Mouse (Mus musculus) left cerebral cortex, adult 2 months (tissue): Measurements from ENCODE around the gene Clec2d. TPM values are rescaled to one million over a fixed set of nuclear protein-coding genes. Genes with fewer than 3 reads are reported as not detected.

ENCODE experiments used
- DNase-seq, 2 experiments: peaks; one replicate each; pipeline ENCODE4 v3.0.0; 2021 to 2022; ENCODE audit warnings: low spot score in 2 of 2, mixed read lengths in 1 of 2; ENCODE audit errors: extremely low spot score in 1 of 2
- H3K27ac ChIP-seq: fragments of 200-600 bp; 2 replicates; pipeline ENCODE4 v1.8.1; 2022
- H3K4me3 ChIP-seq: fragments of 200-600 bp; 2 replicates; pipeline ENCODE4 v1.8.1; 2022
- CTCF ChIP-seq: fragments of 200-600 bp; IDR thresholded peaks from 2 replicates; pipeline ENCODE4 v1.8.1; 2022; ENCODE audit warnings: antibody characterized with exemption, mild to moderate bottlenecking, moderate library complexity
- intact Hi-C: fragments of 180-260 bp; cut with DNase I; formaldehyde crosslinking; loops from one replicate; pipeline ENCODE4 v1.15.1; 2025
- total RNA-seq, 2 experiments: library from RNA; stranded (reverse); gene quantifications; 2 replicates each; pipeline ENCODE4 v1.2.3; 2021

Gene Clec2d
- total RNA-seq, 2 experiments from 2014 or later, result 4.7 to 8.4 TPM

- no peak for DNase-seq
- TF ChIP-seq CTCF, result no peak
- Histone ChIP-seq H3K27ac (no peak overlapping the region), H3K4me3 (no peak overlapping the region)
- intact Hi-C loops, result no loop called here
These were observed 37.8 kb downstream of the Clec2d start for GRCm38 (mm10) chr6:129218191-129218696.

DNA sequence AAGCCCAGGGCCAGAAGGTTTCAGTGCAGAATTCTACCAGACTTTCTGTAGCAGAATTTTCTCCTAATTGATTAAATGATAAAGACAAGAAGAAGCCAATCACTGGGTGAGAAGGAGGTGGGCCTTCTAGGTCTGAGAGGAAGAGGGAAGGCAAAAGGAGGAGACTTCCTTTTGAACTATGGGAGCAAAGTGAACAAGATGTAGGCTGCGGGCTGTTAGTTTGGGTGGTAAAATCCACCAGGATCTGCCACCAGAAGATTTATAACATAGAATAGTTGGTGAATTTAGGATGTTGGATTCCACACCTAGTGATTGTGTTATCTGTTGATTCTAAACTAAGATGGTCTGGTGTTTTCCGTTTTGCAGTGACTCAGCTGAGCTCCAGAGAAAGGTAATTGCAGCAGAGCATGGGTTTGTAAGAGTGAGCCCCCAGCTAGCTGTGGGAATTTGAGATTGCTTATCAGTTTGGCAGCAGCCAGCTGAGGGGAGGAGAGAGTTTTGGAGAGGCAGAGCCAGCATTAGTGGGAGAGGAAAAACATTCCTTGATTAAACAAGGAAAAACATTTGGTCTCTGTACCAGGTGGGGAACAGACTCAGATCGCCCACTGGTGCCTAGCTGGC is 39.6 kb downstream of the Clec2d start:
- intact Hi-C loops, result no loop called here
- no peak for TF ChIP-seq CTCF
- H3K27ac ChIP-seq, result no peak overlapping the region
- H3K4me3 ChIP-seq, result no peak overlapping the region
- no peak for DNase-seq

- Histone ChIP-seq H3K4me3 (no peak overlapping the region), H3K27ac (no peak overlapping the region)
- no peak for DNase-seq
- no peak for TF ChIP-seq CTCF
- intact Hi-C loops, result no loop called here
These were observed 40.6 kb downstream of the Clec2d start for GRCm38 (mm10) chr6:129221053-129221452.

DNA sequence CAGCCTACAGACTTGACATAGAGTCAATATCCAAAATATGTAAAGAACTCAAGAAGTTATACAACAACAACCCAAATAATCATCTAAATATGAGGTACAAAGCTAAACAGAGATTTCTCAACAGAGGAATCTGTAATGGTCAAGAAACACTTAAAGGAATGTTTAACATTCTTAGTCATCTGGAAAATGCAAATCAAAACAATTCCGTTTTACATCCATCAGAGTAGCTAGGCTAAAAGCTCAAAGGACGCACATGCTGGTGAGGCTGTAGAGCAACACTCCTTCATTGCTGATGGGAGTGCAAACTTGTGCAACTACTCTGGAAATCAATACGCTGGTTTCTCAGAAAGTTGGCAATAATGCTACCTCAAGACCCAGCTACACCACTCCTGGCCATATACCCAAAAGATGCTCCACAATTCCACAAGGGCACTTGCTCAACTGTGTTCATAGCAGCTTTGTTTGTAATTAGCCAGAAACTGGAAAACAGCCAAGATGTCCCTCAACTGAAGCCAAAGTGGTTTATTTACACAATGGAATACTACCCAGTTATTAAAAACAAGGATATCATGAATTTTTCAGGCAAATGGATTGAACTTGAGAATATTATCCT is 41.9 kb downstream of the Clec2d start:
- Histone ChIP-seq H3K4me3 (no peak overlapping the region), H3K27ac (no peak overlapping the region)
- DNase-seq, result no peak
- intact Hi-C loops, result no loop called here
- no peak for TF ChIP-seq CTCF

DNA sequence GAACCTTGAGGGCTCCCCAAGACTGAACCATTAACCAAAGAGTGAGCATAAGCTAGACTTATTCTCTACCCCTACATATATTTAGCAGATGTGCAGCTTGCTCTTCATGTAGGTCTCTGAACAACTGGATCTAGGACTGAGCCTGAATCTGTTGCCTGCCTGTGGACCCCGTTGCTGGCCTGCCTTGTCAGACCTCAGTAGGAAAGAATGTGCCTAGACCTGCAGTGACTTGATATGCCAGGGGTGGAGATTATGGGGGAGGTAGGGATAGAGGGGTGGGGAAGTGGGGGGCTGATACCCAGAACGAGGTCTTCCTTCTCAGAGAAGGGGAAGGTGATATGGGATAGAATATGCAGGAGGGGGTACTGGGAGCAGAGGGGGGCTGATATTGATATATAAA is 43.2 kb downstream of the Clec2d start:
- no peak for TF ChIP-seq CTCF
- Histone ChIP-seq H3K4me3 (no peak overlapping the region), H3K27ac (no peak overlapping the region)
- no peak for DNase-seq
- intact Hi-C loops, result no loop called here

GRCm38 (mm10) chr6:129224090-129224489 is 43.7 kb downstream of the Clec2d start:
- no peak for TF ChIP-seq CTCF
- Histone ChIP-seq H3K4me3 (no peak overlapping the region), H3K27ac (no peak overlapping the region)
- DNase-seq, result no peak
- intact Hi-C loops, result no loop called here

GRCm38 (mm10) chr6:129225078-129225477 is 44.7 kb downstream of the Clec2d start:
- intact Hi-C loops, result no loop called here
- Histone ChIP-seq H3K27ac (no peak overlapping the region), H3K4me3 (no peak overlapping the region)
- no peak for TF ChIP-seq CTCF
- DNase-seq, result no peak

DNA sequence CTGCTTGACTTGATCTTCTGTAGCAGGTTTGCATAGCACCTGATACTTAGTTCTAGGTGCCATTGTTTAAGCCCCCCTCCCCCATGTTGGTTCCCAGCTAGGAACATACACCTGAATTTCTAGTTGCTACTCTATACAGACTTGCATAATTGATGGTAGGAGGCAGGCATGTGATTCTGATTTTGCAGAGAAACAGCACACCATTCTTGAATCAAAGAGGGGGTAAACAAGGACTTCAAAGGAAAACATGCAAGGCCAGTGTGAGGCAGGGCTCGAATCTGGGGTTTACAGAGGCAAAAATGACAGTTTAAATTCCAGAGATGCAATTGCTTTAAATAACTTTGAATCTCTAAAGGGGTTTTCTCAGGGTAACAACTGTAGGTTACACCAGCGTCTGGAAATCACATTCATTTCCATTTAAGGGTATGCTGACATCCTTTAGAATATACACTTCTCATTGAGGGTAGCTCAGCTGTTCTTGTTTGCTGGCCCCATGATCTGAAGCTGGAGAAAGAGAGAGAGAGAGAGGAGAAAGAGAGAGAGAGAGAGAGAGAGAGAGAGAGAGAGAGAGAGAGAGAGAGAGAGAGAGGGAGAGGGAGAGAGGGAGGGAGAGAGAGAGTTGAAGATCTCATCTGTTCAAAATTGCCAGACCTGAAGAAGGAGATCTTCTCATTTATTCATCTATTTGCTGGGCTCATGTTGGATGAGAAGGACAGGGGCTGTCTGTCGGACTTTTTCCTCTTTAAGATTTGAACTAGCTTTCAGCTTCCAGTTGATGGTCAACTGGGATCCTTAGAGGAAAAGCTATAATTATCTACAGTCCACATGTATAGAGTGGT is 48.7 kb downstream of the Clec2d start:
- intact Hi-C loops, result no loop called here
- no peak for DNase-seq
- Histone ChIP-seq H3K27ac (peak overlapping the region; percentile 79), H3K4me3 (no peak overlapping the region)
- no peak for TF ChIP-seq CTCF

DNA sequence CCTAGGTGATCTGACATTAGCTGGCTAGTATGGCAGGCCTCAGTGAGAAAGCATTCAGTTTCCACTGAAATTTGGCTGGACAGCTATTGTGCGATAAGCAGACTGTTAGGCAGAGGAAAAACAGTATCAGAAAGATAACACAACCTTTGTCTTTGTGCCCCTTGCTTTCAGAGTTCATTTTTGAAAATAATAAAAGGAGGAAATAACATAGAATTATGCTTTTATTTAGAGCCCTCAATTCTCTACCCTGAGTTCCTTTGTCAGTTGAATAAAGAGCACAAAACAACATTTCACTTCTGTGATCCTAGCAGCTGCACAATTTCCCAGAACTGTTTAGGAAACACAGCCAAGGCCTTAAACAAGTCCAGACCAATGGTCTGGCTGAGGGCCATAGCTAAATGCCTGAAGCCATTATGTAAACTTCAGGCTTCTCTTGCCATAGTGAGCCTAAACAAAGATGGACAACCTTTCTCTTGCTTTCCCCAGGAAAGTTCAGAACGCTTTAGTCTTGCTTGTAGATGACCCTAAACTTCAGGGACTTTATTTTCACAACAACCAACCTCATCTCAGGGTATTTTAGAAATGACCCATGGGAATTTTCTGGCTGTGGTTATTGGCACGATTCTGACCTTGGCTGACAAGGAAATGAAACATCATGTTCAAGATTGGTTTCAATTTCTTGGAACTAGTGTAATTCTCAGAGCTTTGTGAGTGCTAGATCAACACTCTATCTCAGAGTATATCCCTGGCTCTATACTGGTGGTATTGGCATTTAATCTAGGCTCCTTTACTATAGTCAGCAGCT is 49.6 kb downstream of the Clec2d start:
- TF ChIP-seq CTCF, result no peak
- intact Hi-C loops, result no loop called here
- no peak for DNase-seq
- Histone ChIP-seq H3K4me3 (no peak overlapping the region), H3K27ac (peak overlapping the region; percentile 79)

GRCm38 (mm10) chr6:129232005-129232841 is 51.8 kb downstream of the Clec2d start:
- peak overlapping the region; percentile 47; the same call in 1 of the 2 replicates for H3K27ac ChIP-seq
- no peak overlapping the region for H3K4me3 ChIP-seq
- DNase-seq, result no peak
- TF ChIP-seq CTCF, result no peak
- intact Hi-C loops, result no loop called here

DNA sequence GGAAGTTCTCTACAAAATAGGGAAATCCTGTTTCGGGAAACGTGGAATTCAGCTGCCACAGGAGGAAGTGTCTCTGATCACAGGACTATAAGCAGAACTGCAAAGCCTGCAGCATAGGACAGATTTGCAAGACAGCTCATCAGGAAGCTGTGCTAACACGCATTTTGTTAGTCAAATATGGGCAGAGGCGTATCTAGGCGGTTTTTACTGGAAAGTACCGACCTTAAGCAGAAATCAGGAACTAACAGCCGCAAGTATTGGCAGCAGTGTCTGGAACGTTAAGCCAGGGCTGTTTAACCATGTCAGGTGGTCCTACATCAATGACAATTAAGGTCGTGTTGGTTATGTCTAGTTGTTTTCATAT is 52.4 kb downstream of the Clec2d start:
- intact Hi-C loops, result no loop called here
- peak overlapping the region; percentile 47; the same call in 1 of the 2 replicates for H3K27ac ChIP-seq

More for the DNA sequence above, 52.4 kb downstream of the Clec2d start:
- no peak for TF ChIP-seq CTCF
- no peak overlapping the region for H3K4me3 ChIP-seq
- DNase-seq, result no peak
